Mouse (Mus musculus): Measurements from ENCODE around the gene Sorbs1. TPM values are rescaled to one million over a fixed set of nuclear protein-coding genes. Genes with fewer than 3 reads are reported as not detected.

Gene Sorbs1
- polyA plus RNA-seq (2012; rRNA removed), result 8.8 and 10.2 TPM in 2 replicates

GRCm38 (mm10) chr19:40513632-40514078 lies at the start of gene Sorbs1:
TSS of gene Sorbs1 (minus strand) at chr19:40513779.

DNA sequence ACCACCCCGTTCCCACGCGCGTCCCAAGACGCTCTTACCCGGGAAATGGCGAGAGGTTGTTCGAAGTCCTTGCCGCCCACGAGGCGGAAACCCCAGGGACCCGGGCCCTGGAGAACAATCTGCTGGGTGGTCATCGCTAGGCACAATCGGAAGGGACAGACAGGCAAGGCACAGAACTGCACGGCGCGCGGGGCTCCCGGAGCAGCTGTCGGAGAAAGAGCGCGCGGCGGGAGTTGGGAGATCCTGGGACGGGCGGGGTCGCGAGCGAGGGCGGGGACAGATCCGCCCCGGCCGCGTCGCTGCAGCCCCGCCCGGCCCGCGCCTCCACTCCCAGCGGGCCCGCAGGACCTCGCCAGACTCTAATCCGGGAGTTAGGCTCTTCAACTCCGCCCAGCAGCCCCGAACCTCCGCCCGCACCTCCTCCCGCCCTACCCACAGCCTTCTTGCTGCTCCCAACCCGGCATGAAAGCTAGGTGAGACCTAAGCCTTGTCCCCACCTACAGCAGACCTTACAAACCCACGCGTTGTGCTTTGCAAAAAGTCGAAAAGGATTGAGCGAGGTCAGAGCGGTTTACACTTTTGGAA lies 242.2 kb downstream of the Sorbs1 start, which contains the start of gene Pdlim1:
Pdlim1 (minus strand) TSS at position 535 of the 585 bp plus-strand sequence.

Other genes with a start within 250 kb of the Sorbs1 start
- gene Pdlim1, start 241.9 kb downstream of the Sorbs1 start, polyA plus RNA-seq (2012; rRNA removed), result 38.6 and 39.4 TPM in 2 replicates
- 14.7 and 15.1 TPM in 2 replicates for gene Aldh18a1, start 74.7 kb upstream of the Sorbs1 start, polyA plus RNA-seq (2012; rRNA removed)
- gene Tctn3, start 98.5 kb upstream of the Sorbs1 start, polyA plus RNA-seq (2012; rRNA removed), result 1.7 and 2.2 TPM in 2 replicates
- gene Entpd1, start 98.6 kb upstream of the Sorbs1 start, polyA plus RNA-seq (2012; rRNA removed), result 5.1 and 5.4 TPM in 2 replicates
- 0.41 and 0.49 TPM in 2 replicates for gene Cc2d2b, start 235.0 kb upstream of the Sorbs1 start, polyA plus RNA-seq (2012; rRNA removed)

Measured in liver, embryonic 18 days (tissue).